Mouse (Mus musculus): Measurements from ENCODE around the gene Cys1.

- no peak for TF ChIP-seq POLR2A (IDR thresholded peaks at IDR 0.05; ENCODE audit: control insufficient read depth, extremely low read depth, insufficient read depth, low read length, poor library complexity)
- no peak for TF ChIP-seq CTCF (IDR thresholded peaks at IDR 0.05; ENCODE audit: borderline replicate concordance, control insufficient read depth, extremely low read depth, insufficient read depth, low read length, poor library complexity)
Observed at GRCm38 (mm10) chr12:24648094-24648493, 33.5 kb downstream of the Cys1 start.

All from thymus, adult 2 months (tissue).